Mouse (Mus musculus) fat pad, adult 2 months (tissue): Measurements from ENCODE around the gene Igf2bp3.

Experiments used
- DNase-seq: peaks from one replicate; pipeline ENCODE4 v3.0.0-alpha.2; 2011; ENCODE audit warnings: low read depth, low spot score; ENCODE audit errors: extremely low read depth

Gene Igf2bp3

DNA sequence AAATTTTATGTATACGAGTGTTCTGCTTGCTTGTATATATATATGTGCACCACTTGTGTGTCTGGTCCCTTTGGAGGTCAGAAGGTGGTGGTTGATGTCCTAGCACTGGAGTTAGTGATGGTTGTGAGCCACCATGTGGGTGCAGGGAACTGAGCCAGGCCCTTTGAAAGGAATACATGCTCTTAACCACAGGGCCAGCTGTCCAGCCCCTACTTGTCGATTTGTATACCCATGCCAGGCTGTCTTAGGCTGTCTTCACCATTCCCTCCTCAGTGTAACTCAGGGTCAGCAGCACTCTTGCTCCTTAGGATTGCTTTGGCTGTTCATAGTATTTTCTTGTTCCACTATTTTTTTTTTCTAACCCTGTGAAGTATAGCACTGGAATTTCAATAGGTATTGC, 136.9 kb downstream of the Igf2bp3 start:
- no peak for DNase-seq

DNA sequence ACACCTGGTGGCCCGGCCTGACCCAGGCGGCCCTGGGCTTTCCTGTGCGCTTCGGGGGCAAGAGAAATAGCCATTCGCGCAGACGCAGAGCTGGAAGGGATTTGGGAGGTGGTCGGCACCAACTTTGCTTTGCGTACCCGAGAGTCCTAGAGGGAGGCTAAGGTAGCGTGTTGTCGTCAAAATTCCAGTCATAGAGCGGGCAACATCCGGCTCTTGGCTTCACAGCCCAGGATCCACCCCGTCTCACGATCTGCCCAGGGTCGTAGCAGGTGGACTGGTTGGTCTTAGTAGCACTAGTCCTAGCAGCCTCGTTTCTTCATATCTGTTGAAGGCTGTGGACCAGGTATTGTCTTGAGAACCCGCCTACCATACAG, 140.7 kb downstream of the Igf2bp3 start:
- no peak for DNase-seq

DNA sequence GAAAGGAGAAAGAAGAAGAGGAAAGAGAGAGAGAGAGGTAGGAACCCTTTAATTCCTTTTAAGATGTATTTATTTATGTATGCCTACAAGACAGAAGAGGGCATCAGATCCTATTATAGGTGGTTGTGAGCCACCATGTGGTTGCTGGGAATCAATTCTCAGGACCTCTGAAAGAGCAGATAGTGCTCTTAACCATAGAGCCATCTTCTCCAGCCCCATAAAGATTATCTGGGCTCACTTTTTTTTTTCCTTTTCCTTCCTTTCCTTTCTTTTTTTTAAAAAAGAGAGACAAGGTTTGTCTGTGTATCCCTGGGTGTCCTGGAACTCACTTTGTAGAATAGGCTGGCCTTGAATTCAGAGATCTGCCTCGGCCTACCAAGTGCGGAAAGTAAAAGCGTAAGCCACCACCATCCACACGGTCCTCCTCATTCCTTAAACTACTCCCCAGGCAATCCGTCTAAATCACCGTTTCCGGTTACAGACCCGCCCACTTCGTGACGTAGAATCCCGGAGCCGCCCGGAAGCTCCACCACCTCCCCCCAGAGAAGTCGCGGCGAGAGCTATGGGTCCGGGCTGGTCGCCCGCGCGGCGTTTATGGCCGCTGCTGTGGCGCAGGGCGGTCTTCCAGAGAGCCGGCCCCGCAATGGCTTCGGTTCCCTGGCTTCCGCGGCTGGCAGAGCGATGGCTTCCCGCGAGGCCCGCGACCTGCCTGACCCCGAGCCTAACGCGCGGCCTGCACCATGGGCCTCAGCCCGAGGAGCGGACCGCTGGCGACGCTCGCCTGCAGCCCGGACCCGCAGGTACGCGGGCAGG, 141.2 kb downstream of the Igf2bp3 start, which contains the start of gene Malsu1:
Gene Malsu1 (plus strand): TSS at position 492 of the 813 bp plus-strand sequence.
- peak; percentile 39 for DNase-seq

GRCm38 (mm10) chr6:49068361-49068760, 146.4 kb downstream of the Igf2bp3 start:
- no peak for DNase-seq

GRCm38 (mm10) chr6:49057053-49058021, 157.4 kb downstream of the Igf2bp3 start:
- DNase-seq = no peak

DNA sequence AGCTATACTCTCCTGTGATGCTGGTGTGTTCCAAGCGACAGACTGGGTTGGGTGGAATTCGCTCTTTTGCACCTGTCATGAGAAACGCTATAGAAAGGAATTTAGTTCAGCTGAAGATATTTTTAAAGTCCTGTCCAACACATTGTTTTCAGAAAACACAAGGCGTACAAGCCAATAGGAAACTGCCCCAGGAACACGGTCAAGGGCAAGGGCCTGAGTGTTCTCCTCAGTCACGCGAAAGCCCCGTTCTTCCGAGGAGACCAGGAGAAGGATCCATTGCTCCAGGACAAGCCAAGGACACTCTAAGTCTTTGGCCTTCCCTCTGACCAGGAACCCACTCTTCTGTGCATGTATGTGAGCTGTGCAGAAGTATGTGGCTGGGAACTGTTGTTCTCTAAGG, 158.7 kb downstream of the Igf2bp3 start:
- DNase-seq = no peak

GRCm38 (mm10) chr6:49055256-49055733, 159.5 kb downstream of the Igf2bp3 start:
- DNase-seq = no peak

- DNase-seq = no peak
Measured at GRCm38 (mm10) chr6:49052191-49052590, 162.6 kb downstream of the Igf2bp3 start.

GRCm38 (mm10) chr6:49050677-49051410, 163.9 kb downstream of the Igf2bp3 start:
- no peak for DNase-seq

- DNase-seq = no peak
Measured at GRCm38 (mm10) chr6:49048395-49048794, 166.4 kb downstream of the Igf2bp3 start.

DNA sequence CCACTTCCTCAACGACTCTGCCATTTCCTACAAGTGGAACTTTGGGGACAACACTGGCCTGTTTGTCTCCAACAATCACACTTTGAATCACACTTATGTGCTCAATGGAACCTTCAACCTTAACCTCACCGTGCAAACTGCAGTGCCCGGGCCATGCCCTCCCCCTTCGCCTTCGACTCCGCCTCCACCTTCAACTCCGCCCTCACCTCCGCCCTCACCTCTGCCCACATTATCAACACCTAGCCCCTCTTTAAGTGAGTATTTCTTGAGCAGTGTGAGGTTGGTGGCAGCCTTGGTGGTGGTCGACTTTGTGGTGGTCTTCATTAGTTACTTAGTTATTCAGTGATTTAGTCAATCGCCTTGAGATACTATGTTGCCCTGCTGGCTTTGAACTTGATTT, 166.9 kb downstream of the Igf2bp3 start:
- no peak for DNase-seq

DNA sequence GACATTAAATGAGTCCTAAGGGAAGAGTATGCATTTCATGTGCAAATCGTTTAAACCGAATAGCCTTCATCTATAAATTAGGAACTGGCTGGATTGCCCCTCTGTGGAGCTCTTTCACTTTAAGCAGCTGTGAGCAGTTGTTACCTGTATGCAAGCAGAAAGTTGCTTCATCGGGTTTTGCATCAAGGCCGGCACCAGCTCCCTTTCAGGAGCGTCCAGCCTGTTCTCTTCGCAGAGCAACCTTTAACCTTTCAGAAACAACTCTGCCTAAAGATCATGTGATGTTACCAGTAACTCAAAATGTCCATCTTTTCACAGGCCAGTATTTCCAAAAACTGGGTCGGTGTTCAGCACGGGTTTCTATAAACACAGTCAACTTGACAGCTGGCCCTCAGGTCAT, 167.8 kb downstream of the Igf2bp3 start:
- DNase-seq = no peak

DNA sequence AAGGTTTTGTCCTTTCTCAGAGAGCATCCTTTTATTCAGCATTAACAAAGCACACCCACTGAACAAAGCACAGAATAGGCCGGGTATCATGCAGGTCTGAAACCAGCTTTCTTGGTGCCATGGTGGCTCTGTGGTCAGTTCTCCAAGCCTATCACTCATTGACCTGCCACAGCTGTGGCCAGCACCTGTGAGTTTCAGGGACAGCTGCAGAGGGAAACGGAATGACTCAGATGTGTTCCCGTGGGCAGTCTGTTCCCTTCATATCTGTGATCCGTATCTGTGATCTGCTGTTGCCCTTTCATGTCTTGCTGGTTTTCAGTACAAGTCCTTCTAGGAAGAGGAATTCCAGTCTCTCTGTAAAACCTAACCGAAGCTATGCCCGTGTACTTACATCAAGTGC, 168.3 kb downstream of the Igf2bp3 start:
- no peak for DNase-seq

GRCm38 (mm10) chr6:49039470-49040180, 175.1 kb downstream of the Igf2bp3 start:
- no peak for DNase-seq

DNA sequence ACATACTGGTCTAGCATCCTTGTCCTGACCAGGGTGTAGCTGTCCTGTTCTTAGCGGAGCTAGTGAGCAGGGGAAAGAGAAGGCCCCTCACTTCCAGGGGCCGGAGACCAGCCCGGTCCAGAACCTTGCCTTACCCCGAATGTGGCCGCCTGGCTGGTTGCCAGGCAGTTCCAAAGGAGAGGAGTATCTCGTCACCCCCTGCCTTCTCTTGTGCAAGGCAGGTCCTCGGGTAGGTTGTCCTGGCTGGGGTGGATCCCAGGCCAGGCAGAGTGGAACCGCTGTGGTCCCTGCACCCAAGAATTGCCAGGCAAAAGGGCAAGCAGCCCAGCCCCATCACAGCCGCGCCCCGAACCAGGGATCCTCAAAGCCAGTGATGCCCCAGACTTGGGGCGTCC, 177.5 kb downstream of the Igf2bp3 start:
- no peak for DNase-seq

DNA sequence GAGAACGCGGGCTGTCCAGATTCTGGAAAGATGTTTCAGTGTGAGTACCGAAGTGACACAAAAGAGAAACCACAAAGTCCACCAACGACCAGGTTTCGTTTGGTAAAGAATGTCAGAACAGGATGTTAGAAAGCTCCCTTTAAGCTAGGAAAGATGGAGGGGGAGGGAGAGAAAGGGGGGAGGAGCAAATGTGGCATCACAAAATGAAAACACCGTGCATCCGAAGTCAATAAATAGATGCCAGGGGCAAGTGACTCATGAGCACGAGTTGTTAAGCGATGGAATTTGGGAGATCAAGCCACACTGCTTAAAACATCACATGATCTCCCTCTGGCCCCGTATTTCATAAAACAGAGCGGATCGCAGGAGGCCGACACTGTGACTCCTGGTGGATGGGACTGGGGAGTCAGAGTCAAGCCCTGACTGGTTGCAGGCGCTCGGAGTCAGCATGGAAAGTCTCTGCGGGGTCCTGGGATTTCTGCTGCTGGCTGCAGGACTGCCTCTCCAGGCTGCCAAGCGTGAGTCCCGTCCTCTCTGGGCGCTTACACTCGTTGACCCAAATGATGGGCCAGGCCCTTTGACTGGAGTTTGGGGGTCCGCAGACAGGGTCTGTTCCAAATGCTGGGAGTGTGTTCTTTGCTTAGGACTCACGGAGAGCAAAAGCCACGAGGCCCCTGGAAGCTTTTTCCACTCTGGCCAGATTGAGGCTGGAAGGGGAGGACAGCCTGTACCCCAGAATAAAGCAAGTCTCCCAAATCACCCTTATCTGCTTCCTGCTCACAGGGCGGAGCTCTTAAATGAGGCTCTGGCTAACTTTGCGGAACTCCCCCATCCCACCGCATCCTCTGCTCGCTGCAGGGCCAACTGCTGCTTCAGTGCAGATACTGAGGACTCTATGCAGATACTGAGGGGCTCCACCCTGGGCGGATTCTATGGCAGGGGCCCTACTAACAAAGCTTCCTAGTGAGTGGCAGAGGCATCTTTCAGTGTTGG, 178.2 kb downstream of the Igf2bp3 start, which contains the start of gene Gpnmb:
Gene Gpnmb (plus strand): TSS at position 272 of the 993 bp plus-strand sequence.
- DNase-seq = no peak
